Mouse (Mus musculus) stomach, postnatal 0 days (tissue): ENCODE results near the gene Mia.

Experiments used
- CTCF ChIP-seq: IDR thresholded peaks from 2 replicates; pipeline ENCODE4 v1.5.1; 2016; ENCODE audit warnings: antibody characterized with exemption, low read depth, mild to moderate bottlenecking, moderate library complexity
- EP300 ChIP-seq: optimal IDR thresholded peaks from 2 replicates; pipeline ENCODE3; 2016; ENCODE audit warnings: antibody characterized with exemption

DNA sequence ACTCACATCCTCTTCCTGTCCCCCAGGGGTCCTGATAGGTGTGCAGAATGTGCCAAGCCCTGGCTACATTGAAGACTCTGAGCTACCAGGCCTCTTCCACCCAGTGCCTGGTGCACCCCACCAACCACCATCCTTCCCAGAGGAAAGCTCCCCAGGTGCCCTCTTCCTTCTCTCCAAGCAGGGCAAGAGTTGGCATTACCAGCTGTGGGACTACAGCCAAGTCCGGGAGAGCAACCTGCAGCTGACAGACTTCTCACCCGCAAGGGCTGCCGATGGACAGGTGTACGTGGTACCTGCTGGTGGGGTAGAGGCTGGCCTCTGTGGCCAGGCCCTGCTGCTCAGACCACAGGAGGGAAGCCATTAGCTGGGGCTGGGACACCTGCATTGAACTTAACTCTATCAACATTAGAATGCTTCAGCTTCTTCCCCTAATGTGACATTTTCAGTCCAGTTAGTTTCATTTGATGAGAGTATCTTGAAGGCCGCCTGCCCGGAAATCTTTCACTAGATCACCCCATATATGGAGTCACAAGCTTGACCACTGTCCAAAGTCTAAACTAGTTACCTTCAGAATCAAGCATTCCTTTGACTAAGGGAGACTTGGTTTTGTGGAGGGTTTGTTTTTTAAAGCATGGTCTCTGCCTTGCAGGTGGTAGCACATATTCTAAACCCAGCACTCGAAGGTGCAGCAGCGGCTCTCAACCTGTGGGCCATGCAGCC is 22.9 kb upstream of the Mia start:
- no peak for TF ChIP-seq CTCF
- TF ChIP-seq EP300, result no peak
